In the genomic region with DNA sequence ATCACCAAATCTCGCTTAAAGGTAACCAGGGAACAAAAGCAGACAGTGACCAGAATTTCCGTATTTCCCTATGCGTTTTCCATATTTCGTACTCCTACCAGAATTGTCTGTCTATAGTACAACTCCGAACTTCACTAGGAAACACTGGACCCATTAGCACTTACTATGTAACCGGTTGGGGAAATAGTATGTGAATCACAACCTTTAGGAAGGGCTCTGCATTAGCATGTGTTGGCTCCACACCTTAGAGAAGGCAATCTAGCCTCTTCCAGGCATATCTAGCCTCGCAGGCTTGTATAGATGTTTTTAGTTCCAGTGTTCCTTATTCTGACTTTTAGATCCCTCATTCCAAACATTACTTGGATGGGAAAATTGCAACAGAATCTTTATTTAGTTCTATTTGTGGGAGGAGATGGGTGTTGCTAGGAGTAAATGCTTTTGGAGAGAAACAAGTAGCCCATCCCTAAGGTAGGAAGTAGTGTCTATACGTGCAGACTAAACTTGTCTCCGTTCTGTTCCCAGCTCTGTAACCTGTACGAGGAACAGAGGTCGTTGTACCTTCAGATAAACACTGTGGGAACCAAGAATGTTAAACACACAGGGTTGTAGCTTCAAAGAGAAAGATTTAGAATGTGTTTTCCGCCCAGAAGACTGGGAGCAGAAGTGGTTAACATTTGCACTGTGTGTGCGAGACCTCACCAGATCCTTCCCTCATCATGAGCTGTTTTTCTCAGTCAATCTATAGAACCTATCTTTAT, we compare ENCODE assay signal across 8 mouse cellular contexts. TPM values are rescaled to one million over a fixed set of nuclear protein-coding genes. Genes with fewer than 3 reads are reported as not detected.
DNase-seq lines count a peak whose midpoint lies in the region; ATAC-seq and TF ChIP-seq lines count a peak whose summit lies in the region.

No protein-coding gene starts in this region.

- H3K4me3 ChIP-seq in erythroblast, embryonic 14.5 days (replicated peaks), result peak overlapping the region; percentile 80
- H3K4me3 ChIP-seq in spleen, adult 2 months (ENCODE audit: extremely low read depth, insufficient read depth, insufficient read length), result peak overlapping the region; percentile 94
- peak overlapping the region; percentile 68 for H3K4me3 ChIP-seq in limb, embryonic 15.5 days
- H3K4me3 ChIP-seq in stomach, postnatal 0 days (ENCODE audit: low read depth, low read length), result peak overlapping the region; percentile 63

- no peaks in the 10 kb centered on the region for H3K9me3 ChIP-seq in erythroblast, embryonic 14.5 days (ENCODE audit: control insufficient read depth, low read length)
- no peaks in the 10 kb centered on the region for H3K9me3 ChIP-seq in limb, embryonic 15.5 days
- H3K9me3 ChIP-seq in stomach, postnatal 0 days (ENCODE audit: control insufficient read depth, low read length), result no peaks in the 10 kb centered on the region

- TF ChIP-seq EP300 in stomach, postnatal 0 days (optimal IDR thresholded peaks at IDR 0.05), result no peak

- no peak for ATAC-seq in erythroblast, adult 5-6 weeks (replicated peaks; ENCODE audit: low FRiP score, poor library complexity, severe bottlenecking)
- ATAC-seq in limb, embryonic 15.5 days (ENCODE audit: insufficient number of reproducible peaks, low FRiP score, low TSS enrichment, low read depth), result no peak
- no peak for ATAC-seq in stomach, postnatal 0 days (ENCODE audit: low FRiP score, low TSS enrichment)

- 51% methylated on average over 13 of the region's 13 CpGs for WGBS in spleen, adult 2 months
- 44% methylated on average over 13 of the region's 13 CpGs for WGBS in limb, embryonic 15.5 days
- 27% methylated on average over 13 of the region's 13 CpGs for WGBS in stomach, postnatal 0 days

- H3K36me3 ChIP-seq in erythroblast, embryonic 14.5 days (ENCODE audit: control insufficient read depth), result peaks cover 10% of the 10 kb centered on the region
- H3K36me3 ChIP-seq in spleen, adult 2 months (ENCODE audit: control insufficient read depth, insufficient read depth, low read length), result peaks cover 4% of the 10 kb centered on the region; the same call in 1 of the 2 replicates
- H3K36me3 ChIP-seq in limb, embryonic 15.5 days, result peaks cover 7% of the 10 kb centered on the region; the same call in 1 of the 2 replicates
- H3K36me3 ChIP-seq in stomach, postnatal 0 days (ENCODE audit: control insufficient read depth, insufficient read depth, low read length), result peaks cover 3% of the 10 kb centered on the region; the same call in 1 of the 2 replicates

- 0 out of 2 replicates have a peak overlapping the region, but pooled peaks have one; percentile 45 for H3K27ac ChIP-seq in spleen, adult 2 months (ENCODE audit: insufficient read depth, low read length)
- no peak overlapping the region for H3K27ac ChIP-seq in limb, embryonic 15.5 days
- H3K27ac ChIP-seq in stomach, postnatal 0 days (replicated peaks), result peak overlapping the region; percentile 49; the same call in 1 of the 2 replicates

- no peak for TF ChIP-seq CTCF in spleen, adult 2 months (IDR thresholded peaks at IDR 0.05; ENCODE audit: extremely low read depth, insufficient read depth, insufficient read length, insufficient replicate concordance)
- TF ChIP-seq CTCF in stomach, postnatal 0 days (IDR thresholded peaks at IDR 0.05; ENCODE audit: low read depth), result no peak

- H3K4me2 ChIP-seq in limb, embryonic 15.5 days, result peak overlapping the region; percentile 79
- peak overlapping the region; percentile 86 for H3K4me2 ChIP-seq in stomach, postnatal 0 days (replicated peaks; ENCODE audit: low read depth)

- H3K4me1 ChIP-seq in erythroblast, embryonic 14.5 days (ENCODE audit: control insufficient read depth), result peaks cover 48% of the 10 kb centered on the region
- H3K4me1 ChIP-seq in spleen, adult 2 months (ENCODE audit: control insufficient read depth, insufficient read depth, insufficient read length), result peaks cover 12% of the 10 kb centered on the region
- H3K4me1 ChIP-seq in limb, embryonic 15.5 days, result peaks cover 15% of the 10 kb centered on the region; the same call in 1 of the 2 replicates
- peaks cover 2% of the 10 kb centered on the region; the same call in 1 of the 2 replicates for H3K4me1 ChIP-seq in stomach, postnatal 0 days (replicated peaks; ENCODE audit: control insufficient read depth, insufficient read depth)

- intact Hi-C loops in gastrocnemius, postnatal 14 days (cut with DNase I; ENCODE audit: low total_unique reads), result loop anchor here (5.0 to 10.0 kb wide), 2 partner anchors 140 to 202 kb away; no protein-coding TSS in a partner anchor

- no peak for TF ChIP-seq POLR2A in spleen, adult 2 months (IDR thresholded peaks at IDR 0.05; ENCODE audit: low read depth, low read length)

- H3K9ac ChIP-seq in limb, embryonic 15.5 days, result no peak overlapping the region
- H3K9ac ChIP-seq in stomach, postnatal 0 days (ENCODE audit: low read length), result peak overlapping the region; percentile 76; the same call in 1 of the 2 replicates

- no peaks in the 10 kb centered on the region for H3K27me3 ChIP-seq in erythroblast, embryonic 14.5 days (ENCODE audit: control insufficient read depth)
- H3K27me3 ChIP-seq in spleen, adult 2 months (ENCODE audit: control insufficient read depth, insufficient read depth, low read length), result no peaks in the 10 kb centered on the region
- H3K27me3 ChIP-seq in limb, embryonic 15.5 days, result no peaks in the 10 kb centered on the region
- no peaks in the 10 kb centered on the region for H3K27me3 ChIP-seq in stomach, postnatal 0 days (ENCODE audit: control insufficient read depth, insufficient read depth, low read length)

- DNase-seq in spleen, adult 2 months (ENCODE audit: low read depth in 1 of 2, low spot score in 2 of 2), result no peak
- DNase-seq in spleen, postnatal 4 days (ENCODE audit: low spot score in 2 of 2), result no peak
- DNase-seq in stomach, postnatal 0 days (ENCODE audit: low spot score), result no peak
- no peak for DNase-seq in gastrocnemius, postnatal 14 days
- no peak for DNase-seq in thymus, postnatal 36 days

RNA-seq across cellular contexts. Expression of gene Plgrkt, which starts 4.8 kb away (rescaled TPM):
- polyA plus RNA-seq in erythroblast, embryonic 14.5 days (2012), result 0.66 and 1.1 TPM in 2 replicates
- total RNA-seq in erythroblast, adult 5-6 weeks (2015; ENCODE audit: low replicate concordance), result 61.0 and 81.7 TPM in 2 replicates
- 38.1 and 73.6 TPM in 2 replicates for total RNA-seq in erythroblast, adult 5-6 weeks (2017; ENCODE audit: low replicate concordance)
- 55.6 and 63.9 TPM in 2 replicates for polyA plus RNA-seq in spleen, adult 2 months (2012; rRNA removed)
- polyA plus RNA-seq in limb, embryonic 15.5 days (2015; fragmentation: Nextera tagmentation; extraction: Ambion mirVana), result 70.3 and 72.3 TPM in 2 replicates
- polyA plus RNA-seq in stomach, postnatal 0 days (2015; fragmentation: Nextera tagmentation; extraction: Ambion mirVana), result 166 and 169 TPM in 2 replicates
- total RNA-seq in gastrocnemius, postnatal 14 days (2021), result 10 to 100 TPM; 19.9 to 22.5 TPM

RNA-seq across cellular contexts. Expression of gene Cd274, which starts 4.9 kb away (rescaled TPM):
- polyA plus RNA-seq in erythroblast, embryonic 14.5 days (2012), result not detected in 2 replicates
- total RNA-seq in erythroblast, adult 5-6 weeks (2015; ENCODE audit: low replicate concordance), result 0.58 and 4.6 TPM in 2 replicates
- 3.6 and 4.6 TPM in 2 replicates for total RNA-seq in erythroblast, adult 5-6 weeks (2017; ENCODE audit: low replicate concordance)
- polyA plus RNA-seq in spleen, adult 2 months (2012; rRNA removed), result 10.4 and 11.0 TPM in 2 replicates
- 0.31 and 0.36 TPM in 2 replicates for polyA plus RNA-seq in limb, embryonic 15.5 days (2015; fragmentation: Nextera tagmentation; extraction: Ambion mirVana)
- polyA plus RNA-seq in stomach, postnatal 0 days (2015; fragmentation: Nextera tagmentation; extraction: Ambion mirVana), result 0.08 and 0.16 TPM in 2 replicates
- total RNA-seq in gastrocnemius, postnatal 14 days (2021), result under 1 TPM; 0.53 to 0.64 TPM

RNA-seq across cellular contexts. Expression of gene Rln1, which starts 27.9 kb away (rescaled TPM):
- polyA plus RNA-seq in erythroblast, embryonic 14.5 days (2012), result not detected in 2 replicates
- total RNA-seq in erythroblast, adult 5-6 weeks (2015; ENCODE audit: low replicate concordance), result not detected in 2 replicates
- total RNA-seq in erythroblast, adult 5-6 weeks (2017; ENCODE audit: low replicate concordance), result not detected in 2 replicates
- polyA plus RNA-seq in spleen, adult 2 months (2012; rRNA removed), result not detected in 2 replicates
- 0.14 and 0.57 TPM in 2 replicates for polyA plus RNA-seq in limb, embryonic 15.5 days (2015; fragmentation: Nextera tagmentation; extraction: Ambion mirVana)
- polyA plus RNA-seq in stomach, postnatal 0 days (2015; fragmentation: Nextera tagmentation; extraction: Ambion mirVana), result 0.24 TPM in 1 of 2 replicates, not detected in the other
- not detected for total RNA-seq in gastrocnemius, postnatal 14 days (2021)

RNA-seq across cellular contexts. Expression of gene Insl6, which starts 37.2 kb away (rescaled TPM):
- not detected in 2 replicates for polyA plus RNA-seq in erythroblast, embryonic 14.5 days (2012)
- not detected in 2 replicates for total RNA-seq in erythroblast, adult 5-6 weeks (2015; ENCODE audit: low replicate concordance)
- not detected in 2 replicates for total RNA-seq in erythroblast, adult 5-6 weeks (2017; ENCODE audit: low replicate concordance)
- 1.5 and 2.1 TPM in 2 replicates for polyA plus RNA-seq in spleen, adult 2 months (2012; rRNA removed)
- polyA plus RNA-seq in limb, embryonic 15.5 days (2015; fragmentation: Nextera tagmentation; extraction: Ambion mirVana), result 3.9 and 5.0 TPM in 2 replicates
- polyA plus RNA-seq in stomach, postnatal 0 days (2015; fragmentation: Nextera tagmentation; extraction: Ambion mirVana), result 3.0 and 3.2 TPM in 2 replicates
- under 1 TPM in 1 of 2 experiments, not detected in 1; 0.33 TPM for total RNA-seq in gastrocnemius, postnatal 14 days (2021)

RNA-seq across cellular contexts. Expression of gene Pdcd1lg2, which starts 48.4 kb away (rescaled TPM):
- polyA plus RNA-seq in erythroblast, embryonic 14.5 days (2012), result 0.02 TPM in 1 of 2 replicates, not detected in the other
- not detected in 2 replicates for total RNA-seq in erythroblast, adult 5-6 weeks (2015; ENCODE audit: low replicate concordance)
- 0.42 TPM in 1 of 2 replicates, not detected in the other for total RNA-seq in erythroblast, adult 5-6 weeks (2017; ENCODE audit: low replicate concordance)
- polyA plus RNA-seq in spleen, adult 2 months (2012; rRNA removed), result 1.0 and 1.2 TPM in 2 replicates
- polyA plus RNA-seq in limb, embryonic 15.5 days (2015; fragmentation: Nextera tagmentation; extraction: Ambion mirVana), result not detected in 2 replicates
- 0.05 and 0.06 TPM in 2 replicates for polyA plus RNA-seq in stomach, postnatal 0 days (2015; fragmentation: Nextera tagmentation; extraction: Ambion mirVana)
- not detected for total RNA-seq in gastrocnemius, postnatal 14 days (2021)

Comparison
In these comparisons a context has a peak if more than half of its experiments do, and no peak if none do; other contexts are left out.
1. RNA of gene Plgrkt, which starts 4.8 kb away (polyA plus RNA-seq): 166 to 169 TPM in stomach, postnatal 0 days, 70.3 to 72.3 TPM in limb, embryonic 15.5 days and 55.6 to 63.9 TPM in spleen, adult 2 months; 0.66 to 1.1 TPM in erythroblast, embryonic 14.5 days; every median in the first group is over 10 times any median in the second.
2. Peak in every context shown above with its lines, with median percentiles within 50 percentile points of each other: H3K4me3 ChIP-seq.